Mouse (Mus musculus): ENCODE measurements around the gene Chad.

Chad gene

DNA sequence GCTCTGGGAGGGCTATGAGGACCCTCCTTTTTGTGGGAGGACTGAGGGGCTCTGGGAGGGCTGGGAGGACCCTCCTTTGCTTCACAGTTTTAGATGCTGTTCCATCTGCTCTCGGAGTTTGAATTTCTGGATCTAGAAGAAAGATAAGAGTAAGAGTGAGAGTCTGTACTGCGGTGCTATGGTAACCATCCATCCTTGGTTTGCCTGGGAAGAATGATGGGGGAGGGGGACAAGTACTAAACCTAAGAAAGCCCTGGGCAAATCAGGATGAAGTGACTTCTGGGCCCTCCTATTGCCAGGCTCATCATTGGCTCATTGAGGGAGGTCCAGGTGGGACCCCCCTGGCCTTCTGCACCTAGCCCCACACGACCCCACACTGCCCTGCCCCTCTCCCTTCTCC, 6.6 kb upstream of the Chad start:
- in situ Hi-C loops (cut with MboI; ENCODE audit: low pct_unique_long_range_greater_than_20kb in 1 of 2, low sequenced_read_pairs in 2 of 2, unreplicated experiment in 1 of 2) = no loop called here

DNA sequence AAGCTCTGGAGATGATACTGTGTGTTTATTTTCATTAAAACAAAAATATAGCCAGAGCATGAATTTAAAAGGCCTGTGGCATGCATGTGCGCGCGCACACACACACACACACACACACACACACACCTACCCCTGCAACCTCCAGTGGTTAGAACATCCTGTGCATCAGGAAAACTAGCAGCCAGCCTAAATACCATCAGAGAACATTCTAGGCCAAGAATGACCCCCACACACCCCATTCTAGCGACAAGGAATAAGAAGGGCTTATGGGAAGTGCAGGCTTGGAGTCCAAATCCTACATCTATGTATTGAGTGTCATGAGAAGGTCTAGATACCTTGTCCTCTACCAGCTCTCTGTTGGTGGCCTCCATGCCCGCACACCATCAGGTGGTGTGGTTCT, 1.5 kb upstream of the Chad start:
- in situ Hi-C loops (cut with MboI; ENCODE audit: low pct_unique_long_range_greater_than_20kb in 1 of 2, low sequenced_read_pairs in 2 of 2, unreplicated experiment in 1 of 2) = no loop called here

DNA sequence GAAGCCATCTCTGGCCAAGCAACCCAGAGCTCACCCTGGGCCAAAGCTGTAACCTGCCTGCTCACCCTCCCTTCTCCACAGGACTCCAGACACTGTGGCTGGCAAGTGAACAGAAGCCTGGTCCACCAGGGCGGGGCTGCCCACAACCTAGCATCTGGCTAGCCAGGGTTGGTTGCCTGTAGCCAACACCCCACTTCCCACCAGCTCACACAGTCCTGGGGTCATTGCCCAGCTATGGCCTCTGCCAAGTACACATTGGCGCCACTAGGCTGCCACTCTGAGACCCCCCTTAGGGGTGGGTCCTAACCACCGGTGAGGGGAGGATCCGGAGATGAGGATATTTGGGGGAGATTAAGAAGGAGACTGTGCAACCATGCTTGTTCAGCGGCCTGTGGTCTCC, 1.0 kb upstream of the Chad start:
- in situ Hi-C loops (cut with MboI; ENCODE audit: low pct_unique_long_range_greater_than_20kb in 1 of 2, low sequenced_read_pairs in 2 of 2, unreplicated experiment in 1 of 2) = no loop called here

DNA sequence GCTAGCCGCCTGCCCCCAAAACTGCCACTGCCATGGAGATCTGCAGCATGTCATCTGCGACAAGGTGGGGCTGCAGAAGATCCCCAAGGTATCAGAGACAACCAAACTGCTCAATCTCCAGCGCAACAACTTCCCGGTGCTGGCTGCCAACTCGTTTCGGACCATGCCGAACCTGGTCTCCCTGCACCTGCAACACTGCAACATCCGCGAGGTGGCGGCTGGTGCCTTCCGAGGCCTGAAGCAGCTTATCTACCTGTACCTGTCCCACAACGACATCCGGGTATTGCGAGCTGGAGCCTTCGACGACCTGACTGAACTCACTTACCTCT, 268 bp downstream of the Chad start:
- in situ Hi-C loops (cut with MboI; ENCODE audit: low pct_unique_long_range_greater_than_20kb in 1 of 2, low sequenced_read_pairs in 2 of 2, unreplicated experiment in 1 of 2) = no loop called here

DNA sequence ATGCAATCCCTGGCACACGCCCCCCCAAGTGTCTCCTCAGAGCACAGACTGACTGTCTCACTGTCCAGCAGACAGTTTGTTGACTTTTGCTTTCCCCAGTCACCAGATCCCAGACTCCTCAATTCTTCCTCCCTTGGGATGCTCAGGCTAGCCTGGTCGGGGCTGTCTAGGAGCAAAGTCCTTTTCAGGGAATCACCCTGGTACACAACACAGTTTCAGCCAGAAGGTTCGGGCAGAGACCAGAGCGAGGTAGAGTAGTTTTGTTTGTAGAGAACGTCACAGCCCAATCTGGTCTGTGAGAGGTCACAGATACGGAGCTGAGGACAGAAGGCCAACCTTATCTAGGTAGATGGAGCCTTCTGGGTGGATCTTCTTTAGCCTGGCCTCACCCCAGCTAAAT, 1.7 kb downstream of the Chad start:
- in situ Hi-C loops (cut with MboI; ENCODE audit: low pct_unique_long_range_greater_than_20kb in 1 of 2, low sequenced_read_pairs in 2 of 2, unreplicated experiment in 1 of 2) = no loop called here

DNA sequence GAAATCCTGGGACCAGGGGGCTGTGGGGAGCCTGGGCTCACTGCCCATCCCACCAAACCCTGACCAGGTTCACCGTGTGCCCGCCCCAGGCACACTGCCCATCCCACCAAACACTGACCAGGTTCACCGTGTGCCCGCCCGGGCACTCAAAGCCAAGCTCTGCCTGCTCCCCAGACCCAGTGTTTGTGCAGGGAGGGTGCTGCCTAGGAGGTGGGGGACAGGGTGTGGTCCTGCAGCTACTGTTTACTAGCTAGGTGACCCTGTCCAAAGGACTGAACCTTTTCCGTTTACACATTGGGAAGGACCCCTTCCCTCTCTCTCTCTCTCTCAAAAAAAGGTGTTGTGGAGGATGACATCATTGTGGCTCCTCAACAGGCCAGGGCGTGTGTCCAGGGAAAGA, 2.5 kb downstream of the Chad start:
- in situ Hi-C loops (cut with MboI; ENCODE audit: low pct_unique_long_range_greater_than_20kb in 1 of 2, low sequenced_read_pairs in 2 of 2, unreplicated experiment in 1 of 2) = no loop called here

DNA sequence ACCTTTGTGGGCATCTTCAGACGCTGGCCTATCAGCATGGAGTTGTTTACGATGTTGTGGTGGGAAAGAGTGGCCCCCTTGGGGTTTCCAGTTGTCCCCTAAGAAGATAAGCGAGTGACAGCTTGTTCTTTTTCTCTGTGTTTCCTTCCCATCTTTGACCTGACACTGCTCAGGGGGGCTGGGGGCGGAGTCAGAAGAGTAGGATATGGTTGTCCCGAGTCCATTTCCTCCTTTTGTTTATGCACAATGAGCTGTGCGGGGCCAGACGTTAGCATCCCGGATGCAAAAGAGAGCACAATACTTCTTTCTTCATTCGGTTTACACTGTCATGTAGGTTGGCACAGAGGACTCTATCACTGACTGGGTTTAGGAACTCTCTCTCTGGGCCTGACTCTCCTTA, 5.8 kb downstream of the Chad start:
- in situ Hi-C loops (cut with MboI; ENCODE audit: low pct_unique_long_range_greater_than_20kb in 1 of 2, low sequenced_read_pairs in 2 of 2, unreplicated experiment in 1 of 2) = no loop called here

DNA sequence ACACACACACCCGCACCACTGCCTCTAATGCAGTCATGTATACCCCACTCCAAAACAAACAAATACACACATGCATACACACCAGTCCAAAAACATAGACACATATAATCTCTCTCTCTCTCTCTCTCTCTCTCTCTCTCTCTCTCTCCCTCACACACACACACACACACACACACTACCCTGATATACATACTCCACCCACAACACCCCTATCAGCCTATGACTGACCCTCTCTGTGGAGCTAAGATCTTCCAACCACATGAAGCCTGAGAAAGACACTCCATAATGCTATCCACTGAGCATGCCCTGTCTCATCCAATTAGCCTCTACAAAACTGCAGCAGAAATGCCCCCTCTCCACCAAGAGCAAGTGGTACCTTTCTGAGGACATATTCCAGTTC, 7.0 kb downstream of the Chad start:
- in situ Hi-C loops (cut with MboI; ENCODE audit: low pct_unique_long_range_greater_than_20kb in 1 of 2, low sequenced_read_pairs in 2 of 2, unreplicated experiment in 1 of 2) = no loop called here

DNA sequence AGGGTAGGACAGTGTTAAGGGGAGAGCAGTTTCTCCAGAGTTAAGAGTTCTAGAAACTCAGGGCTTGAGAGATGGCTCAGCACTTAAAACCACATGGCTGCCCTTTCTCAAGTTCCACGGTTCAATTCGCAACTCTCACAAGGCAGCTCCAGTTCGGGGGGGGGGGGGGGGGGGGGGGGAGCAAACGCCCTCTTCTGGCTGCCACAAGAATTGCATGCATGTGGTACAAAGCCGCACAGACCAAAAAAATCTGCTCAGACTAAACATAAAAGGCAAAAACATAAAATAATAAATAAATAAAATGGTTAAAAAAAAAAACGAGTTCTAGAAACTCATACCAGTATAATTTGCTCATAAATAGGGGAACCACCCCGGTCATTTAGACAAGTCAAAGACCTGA, 9.7 kb downstream of the Chad start:
- in situ Hi-C loops (cut with MboI; ENCODE audit: low pct_unique_long_range_greater_than_20kb in 1 of 2, low sequenced_read_pairs in 2 of 2, unreplicated experiment in 1 of 2) = no loop called here

DNA sequence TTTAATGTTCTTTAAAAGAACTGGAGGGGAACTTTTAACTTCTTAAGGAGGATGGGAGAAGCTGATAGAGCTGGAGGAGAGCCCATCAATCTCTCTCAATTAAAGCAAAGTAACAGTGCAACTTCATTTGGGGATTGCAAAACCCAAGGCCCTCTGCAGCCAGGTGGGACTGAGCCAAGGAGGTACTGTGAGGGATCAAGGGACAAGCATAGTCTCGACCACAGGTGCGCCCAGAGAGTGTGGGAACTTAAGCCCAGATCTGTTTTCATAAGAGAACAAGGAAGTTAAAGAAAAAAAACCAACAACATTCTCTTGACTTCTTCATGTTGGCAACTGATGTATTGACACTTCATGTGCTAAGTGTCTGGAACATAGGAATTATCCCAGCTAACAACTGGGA, 10.2 kb downstream of the Chad start:
- in situ Hi-C loops (cut with MboI; ENCODE audit: low pct_unique_long_range_greater_than_20kb in 1 of 2, low sequenced_read_pairs in 2 of 2, unreplicated experiment in 1 of 2) = no loop called here

DNA sequence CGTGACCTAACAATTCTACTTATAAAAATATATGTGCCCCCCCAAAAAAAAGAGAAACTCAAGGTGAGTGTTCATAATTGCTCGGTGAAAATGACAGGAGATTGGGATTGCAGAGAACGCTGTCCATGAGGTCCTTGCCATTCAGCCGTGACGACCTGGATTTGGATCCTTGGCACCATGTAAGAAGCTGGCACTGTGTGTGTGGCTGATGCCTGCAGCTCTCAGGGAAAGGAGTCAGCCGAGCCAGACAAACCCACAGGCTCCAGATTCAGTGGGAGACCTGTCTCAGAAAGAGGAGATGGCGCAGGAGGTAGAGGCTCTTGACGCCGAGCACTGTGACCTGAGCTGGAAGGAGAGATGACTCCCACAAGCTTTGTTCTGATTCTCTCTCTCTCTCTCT, 11.5 kb downstream of the Chad start:
- in situ Hi-C loops (cut with MboI; ENCODE audit: low pct_unique_long_range_greater_than_20kb in 1 of 2, low sequenced_read_pairs in 2 of 2, unreplicated experiment in 1 of 2) = no loop called here

DNA sequence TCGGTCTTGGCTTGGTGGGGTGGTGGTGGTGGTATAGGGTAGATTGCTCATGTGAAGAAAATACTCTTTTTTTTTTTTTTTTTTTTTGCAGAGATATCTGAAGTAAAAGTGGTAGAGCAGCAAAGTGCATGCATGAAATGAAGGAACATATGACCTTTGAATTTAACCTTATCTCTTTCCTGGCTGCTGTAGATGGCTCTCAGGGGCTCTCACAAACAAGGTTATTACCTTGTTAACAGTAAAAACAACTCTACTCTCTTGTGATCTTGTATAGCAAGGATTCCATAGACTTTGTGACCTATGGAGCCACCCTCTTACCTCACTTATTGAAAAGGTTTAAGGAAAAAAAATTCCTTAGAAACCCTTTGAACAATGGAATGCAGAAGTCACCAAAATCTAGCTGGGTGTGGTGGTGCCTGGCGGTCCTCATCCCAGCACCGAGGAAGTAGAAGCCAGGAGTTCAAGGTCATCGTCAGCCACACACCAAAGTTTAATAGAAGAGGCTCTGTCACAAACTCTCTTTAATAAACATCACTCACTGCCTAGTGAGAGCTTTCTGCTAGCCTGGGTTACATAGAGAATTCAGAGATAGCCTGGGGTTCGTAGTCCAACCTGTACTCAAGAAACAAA, 15.4 kb downstream of the Chad start:
- in situ Hi-C loops (cut with MboI; ENCODE audit: low pct_unique_long_range_greater_than_20kb in 1 of 2, low sequenced_read_pairs in 2 of 2, unreplicated experiment in 1 of 2) = no loop called here

DNA sequence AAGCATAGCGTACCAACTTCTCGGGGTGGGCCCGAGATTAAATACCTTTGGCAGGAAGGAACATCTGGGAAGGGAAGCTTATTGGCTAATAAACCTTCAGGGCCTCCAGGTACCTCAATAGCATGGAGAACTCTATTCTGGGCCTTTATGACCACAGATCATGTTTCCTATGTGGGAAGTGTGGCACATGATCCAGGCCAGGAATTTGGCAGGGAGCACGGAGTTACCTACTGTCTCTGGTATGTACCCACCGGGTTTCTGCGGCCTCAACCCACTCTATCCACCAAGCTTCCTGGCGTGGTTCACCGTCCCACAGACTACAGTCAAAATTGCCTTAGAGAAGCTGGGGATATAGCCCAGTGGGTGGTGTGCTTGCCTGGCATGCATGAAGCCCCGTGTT, 20.2 kb downstream of the Chad start:
- in situ Hi-C loops (cut with MboI; ENCODE audit: low pct_unique_long_range_greater_than_20kb in 1 of 2, low sequenced_read_pairs in 2 of 2, unreplicated experiment in 1 of 2) = no loop called here

DNA sequence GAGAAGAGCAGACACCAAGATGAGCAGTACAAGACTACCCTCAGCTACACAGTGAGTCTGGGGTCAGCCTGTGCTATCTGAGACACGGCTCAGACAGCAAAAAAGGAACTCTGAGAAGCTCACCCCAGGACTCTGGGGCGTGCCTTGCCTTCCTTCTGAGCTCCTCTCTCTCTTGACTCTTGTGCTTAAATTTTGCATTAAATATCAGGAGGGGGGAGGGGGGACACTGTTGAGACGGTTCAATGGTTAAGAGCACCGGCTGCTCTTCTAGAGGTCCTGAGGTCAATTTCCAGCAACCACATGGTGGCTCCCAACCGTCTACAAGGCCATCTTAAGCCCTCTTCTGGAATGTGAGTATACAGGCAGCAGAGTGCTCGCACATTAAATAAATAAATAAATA, 22.7 kb downstream of the Chad start:
- in situ Hi-C loops (cut with MboI; ENCODE audit: low pct_unique_long_range_greater_than_20kb in 1 of 2, low sequenced_read_pairs in 2 of 2, unreplicated experiment in 1 of 2) = no loop called here

DNA sequence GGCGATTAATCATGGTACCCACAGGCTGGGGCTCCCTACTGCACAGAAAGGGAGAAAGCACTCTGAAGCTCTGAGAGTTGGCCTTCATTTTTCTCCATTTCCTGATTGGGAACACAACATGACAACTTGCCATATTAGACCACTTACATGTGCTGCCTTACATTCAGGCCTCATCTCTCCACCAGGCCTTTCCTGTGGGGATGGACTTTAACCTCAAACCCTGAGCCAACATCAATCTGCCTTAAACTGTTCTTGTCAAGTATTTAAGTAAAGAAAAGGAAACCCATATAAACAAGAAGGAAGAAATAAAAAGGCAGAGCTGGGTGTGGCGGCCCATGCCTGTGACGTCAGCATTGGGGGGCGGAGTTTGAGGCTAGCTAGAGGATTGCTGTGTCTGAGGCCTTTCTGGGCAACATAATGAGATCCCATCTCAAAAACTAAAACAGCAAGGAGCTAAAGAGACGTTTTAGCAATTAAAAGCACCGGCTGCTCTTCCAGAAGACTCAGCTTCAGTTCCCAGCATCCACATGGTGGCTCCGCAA, 31.5 kb downstream of the Chad start:
- in situ Hi-C loops (cut with MboI; ENCODE audit: low pct_unique_long_range_greater_than_20kb in 1 of 2, low sequenced_read_pairs in 2 of 2, unreplicated experiment in 1 of 2) = no loop called here

DNA sequence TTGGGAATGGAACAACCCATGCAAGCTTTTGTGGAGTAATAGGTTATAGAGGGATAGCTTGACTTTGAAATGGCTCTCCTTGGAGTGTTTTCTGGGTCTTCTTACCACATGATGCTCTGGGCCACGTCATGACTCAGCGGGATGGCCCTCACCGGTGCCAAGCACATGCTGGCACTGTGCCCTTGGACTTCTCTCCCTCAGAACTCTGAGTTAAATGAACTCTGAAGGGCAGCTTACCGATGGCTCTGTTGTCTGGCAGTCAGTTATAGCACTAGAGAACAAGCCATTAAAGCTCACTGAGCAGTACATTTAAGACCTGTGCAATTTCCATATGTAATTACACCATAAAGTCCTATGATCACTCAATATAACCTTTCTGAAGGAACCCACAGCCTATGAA, 32.5 kb downstream of the Chad start:
- in situ Hi-C loops (cut with MboI; ENCODE audit: low pct_unique_long_range_greater_than_20kb in 1 of 2, low sequenced_read_pairs in 2 of 2, unreplicated experiment in 1 of 2) = no loop called here

DNA sequence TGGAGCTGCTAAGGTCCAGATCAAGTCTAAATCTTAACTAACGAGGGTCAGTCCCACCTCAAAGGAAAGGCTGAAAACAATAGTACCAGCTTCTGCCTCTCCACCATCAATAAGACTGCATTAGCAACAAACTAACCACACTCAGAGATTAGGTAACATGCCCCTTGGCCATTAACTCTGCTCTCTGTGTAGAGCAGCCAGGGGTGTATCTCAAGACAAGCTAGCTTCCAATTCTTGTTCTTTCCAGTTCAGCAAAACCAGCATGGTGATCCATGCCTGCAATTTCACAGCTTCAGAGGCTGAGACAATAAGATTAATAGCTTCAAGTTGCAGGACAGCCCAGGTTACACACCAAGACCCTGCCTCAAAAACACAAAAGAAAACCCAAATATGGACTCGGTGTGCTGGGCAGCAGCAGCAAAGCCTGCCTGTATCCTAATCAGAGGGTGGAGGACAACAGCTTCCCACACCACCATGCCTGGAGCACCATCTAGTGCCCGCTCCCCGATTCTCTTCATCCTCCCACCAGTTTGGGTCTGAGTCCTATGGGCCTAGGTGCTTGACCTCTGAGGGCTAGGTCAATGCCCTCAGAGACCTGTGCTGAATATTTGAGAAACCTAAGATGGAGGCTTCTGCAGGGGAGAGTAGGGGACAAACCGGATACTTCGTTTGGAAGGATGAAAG, 33.7 kb downstream of the Chad start:
- in situ Hi-C loops (cut with MboI; ENCODE audit: low pct_unique_long_range_greater_than_20kb in 1 of 2, low sequenced_read_pairs in 2 of 2, unreplicated experiment in 1 of 2) = no loop called here

DNA sequence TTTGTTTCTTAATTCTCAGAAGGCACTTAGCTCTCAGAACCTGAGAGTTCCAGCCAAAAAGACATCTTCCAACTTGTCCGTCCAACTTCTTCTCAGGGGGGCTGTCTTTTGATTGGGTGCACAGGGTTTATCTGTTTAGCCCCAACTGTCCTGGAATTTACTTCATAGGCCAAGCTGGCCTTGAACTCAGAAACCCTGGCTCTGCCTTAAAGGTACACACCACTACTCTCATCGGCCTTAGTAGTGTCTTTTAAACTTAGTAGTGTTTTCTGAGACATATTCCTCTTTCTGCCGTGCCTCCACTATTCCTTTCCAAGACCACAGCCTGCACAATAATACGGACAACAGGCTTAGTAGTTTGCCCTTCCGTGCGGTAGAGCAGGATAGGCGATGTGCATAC, 35.6 kb downstream of the Chad start:
- in situ Hi-C loops (cut with MboI; ENCODE audit: low pct_unique_long_range_greater_than_20kb in 1 of 2, low sequenced_read_pairs in 2 of 2, unreplicated experiment in 1 of 2) = no loop called here

DNA sequence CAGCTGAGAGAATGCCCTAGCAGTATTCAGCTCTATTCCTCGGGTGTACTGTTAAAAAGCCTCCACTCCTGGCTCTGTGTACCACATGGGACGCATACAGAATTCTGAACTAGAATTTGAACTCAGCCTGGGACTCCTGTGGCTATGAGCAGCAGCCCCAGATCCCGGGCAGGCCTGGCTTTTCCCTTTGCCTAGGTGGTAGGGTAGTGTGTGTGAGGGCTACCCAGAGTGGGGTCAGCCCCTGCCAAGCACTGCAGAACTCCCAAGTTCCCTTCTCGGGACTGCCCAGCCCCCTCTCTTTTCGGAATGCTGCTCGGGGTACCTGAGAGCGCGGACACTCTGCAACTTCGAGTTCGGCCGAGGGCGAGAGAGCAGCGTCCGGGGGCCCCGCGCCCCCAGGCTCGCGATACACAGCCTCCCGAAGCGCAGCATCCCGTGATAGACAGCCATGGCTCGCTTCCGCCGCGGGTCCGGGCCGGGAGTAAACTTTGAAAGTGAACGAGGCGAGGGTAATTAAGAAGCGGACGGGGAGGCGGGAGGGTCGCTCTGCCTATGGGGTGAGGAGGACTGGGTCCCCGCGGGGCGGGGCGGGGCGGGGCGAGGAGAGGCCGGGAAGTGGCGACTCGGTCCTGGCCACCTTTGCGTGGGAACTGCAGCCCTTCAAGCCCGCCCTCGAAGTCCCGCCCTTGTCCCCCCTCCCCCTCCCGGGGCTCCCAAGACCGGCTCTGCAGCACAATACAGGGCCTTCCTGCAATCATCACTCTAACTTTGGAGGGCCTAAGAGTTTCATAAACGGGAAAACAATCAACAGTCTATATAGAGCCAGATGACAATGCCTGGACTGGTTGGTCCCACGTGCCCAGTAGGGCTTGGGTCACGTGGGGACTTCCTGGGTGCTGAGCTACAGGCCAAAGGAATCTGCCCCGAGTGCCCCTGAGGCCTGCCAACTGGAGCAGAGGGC, 36.8 kb downstream of the Chad start, which contains the start of gene Acsf2:
Acsf2 (minus strand) TSS at position 551 of the 961 bp plus-strand sequence.
- in situ Hi-C loops (cut with MboI; ENCODE audit: low pct_unique_long_range_greater_than_20kb in 1 of 2, low sequenced_read_pairs in 2 of 2, unreplicated experiment in 1 of 2) = no loop called here

Data from mouse embryonic stem cell (cell line).